Mouse (Mus musculus) kidney, adult 2 months (tissue): ENCODE results near the gene Cpe. TPM values are rescaled to one million over a fixed set of nuclear protein-coding genes. Genes with fewer than 3 reads are reported as not detected.

Experiments
- DNase-seq: peaks from one replicate; pipeline ENCODE4 v3.0.0; 2021
- H3K27ac ChIP-seq: fragments of 200-500 bp; 2 replicates; pipeline ENCODE4 v1.5.1; 2012; ENCODE audit warnings: low read depth, low read length, control low read depth, inconsistent platforms; ENCODE audit not compliant: insufficient read depth
- H3K27me3 ChIP-seq: fragments of 200-500 bp; replicated peaks from 2 replicates; pipeline ENCODE4 v1.6.1; 2012; ENCODE audit warnings: mild to moderate bottlenecking, moderate library complexity, low read length, inconsistent platforms; ENCODE audit not compliant: control insufficient read depth, insufficient read depth
- H3K36me3 ChIP-seq: fragments of 200-500 bp; 2 replicates; pipeline ENCODE4 v1.6.1; 2012; ENCODE audit warnings: mild to moderate bottlenecking, moderate library complexity, low read length, inconsistent platforms; ENCODE audit not compliant: control insufficient read depth, insufficient read depth
- H3K4me1 ChIP-seq: fragments of 200-500 bp; 2 replicates; pipeline ENCODE4 v1.6.1; 2011; ENCODE audit warnings: low read length; ENCODE audit not compliant: control insufficient read depth, insufficient read depth
- H3K4me3 ChIP-seq: fragments of 200-500 bp; 2 replicates; pipeline ENCODE4 v1.5.1; 2011; ENCODE audit warnings: mild to moderate bottlenecking, low read depth, low read length, control low read depth; ENCODE audit not compliant: insufficient read depth
- CTCF ChIP-seq: fragments of 200-500 bp; conservative IDR thresholded peaks from 2 replicates; pipeline ENCODE4 v1.5.1; 2011; ENCODE audit warnings: low read depth, mild to moderate bottlenecking, control low read depth, low read length, moderate library complexity, mixed read lengths; ENCODE audit not compliant: insufficient read depth, insufficient read length
- POLR2A ChIP-seq: fragments of 200-500 bp; IDR thresholded peaks from one replicate; pipeline ENCODE4 v1.6.1; 2011; ENCODE audit warnings: low read depth, low read length, control low read depth
- WGBS: fragments of 180-500 bp; shearing (Covaris S2); methylation state at CpG from one replicate; pipeline ENCODE4 v1.1.7; 2018; 5-methylcytosine and 5-hydroxymethylcytosine counted together
- polyA plus RNA-seq: library from polyadenylated mRNA; depleted of rRNA; stranded (reverse); fragments of >200 nt; gene quantifications from 2 replicates; pipeline ENCODE4 v1.2.3, GENCODE M21; 2012

The Cpe gene
- polyA plus RNA-seq, 1 experiment: 15.8 TPM

- 93% methylated on average over 5 of the region's 5 CpGs for WGBS
- no peaks in the 10 kb centered on the region for H3K4me1 ChIP-seq
- TF ChIP-seq POLR2A (no peak), CTCF (no peak)
These were observed 46.4 kb downstream of the Cpe start for GRCm38 (mm10) chr8:64646421-64646820.

DNA sequence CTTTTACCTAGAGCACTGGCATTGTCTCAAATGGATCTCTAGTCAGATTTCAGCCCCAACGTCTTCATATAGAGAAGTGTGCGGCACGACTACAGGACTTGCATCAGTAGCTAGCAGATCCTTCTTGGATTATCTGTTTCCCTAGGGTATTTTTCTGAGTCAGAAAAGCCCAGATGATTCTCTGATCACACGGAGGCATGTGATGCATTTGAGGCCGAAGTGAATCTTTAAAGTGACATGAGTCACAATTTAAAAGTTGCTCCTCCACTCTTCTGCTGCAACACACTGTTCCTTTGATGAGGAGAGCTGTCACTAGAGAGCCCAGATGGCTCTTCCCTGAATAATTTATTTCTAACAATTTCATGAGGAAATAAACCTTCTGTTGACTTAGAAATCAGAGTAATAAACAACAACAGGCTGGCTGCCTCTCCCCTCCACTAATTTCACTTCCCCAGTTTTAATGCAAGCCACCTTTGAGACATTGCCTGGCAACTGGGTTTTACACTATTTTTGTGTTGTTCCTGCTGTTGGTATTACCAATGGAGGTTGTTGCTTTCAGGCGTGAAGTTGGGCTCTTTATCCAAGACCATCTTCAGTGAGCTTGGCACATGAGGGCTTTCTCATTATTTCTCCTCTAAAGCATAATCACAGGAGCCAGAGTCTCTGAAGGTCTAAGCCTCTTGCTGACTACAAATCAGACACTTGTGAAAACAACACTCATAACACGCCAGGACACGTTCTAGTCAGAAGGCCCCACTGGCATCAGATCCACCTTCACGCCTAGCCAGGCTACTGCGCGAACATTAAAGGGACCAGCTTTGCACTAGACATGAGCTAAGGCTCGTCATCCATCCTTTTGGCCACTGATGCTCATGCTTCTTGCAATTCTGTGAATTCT lies 48.5 kb downstream of the Cpe start:
- TF ChIP-seq CTCF (no peak), POLR2A (no peak)
- H3K4me1 ChIP-seq: no peaks in the 10 kb centered on the region
- DNase-seq: no peak
- H3K4me3 ChIP-seq: no peak overlapping the region
- 74% methylated on average over 12 of the region's 12 CpGs for WGBS
- H3K27ac ChIP-seq: no peak overlapping the region
- no peaks in the 10 kb centered on the region for H3K36me3 ChIP-seq
- no peaks in the 10 kb centered on the region for H3K27me3 ChIP-seq

More at GRCm38 (mm10) chr8:64646421-64646820, 46.4 kb downstream of the Cpe start:
- DNase-seq: no peak
- Histone ChIP-seq H3K4me3 (no peak overlapping the region), H3K27ac (no peak overlapping the region), H3K27me3 (no peaks in the 10 kb centered on the region), H3K36me3 (no peaks in the 10 kb centered on the region)

DNA sequence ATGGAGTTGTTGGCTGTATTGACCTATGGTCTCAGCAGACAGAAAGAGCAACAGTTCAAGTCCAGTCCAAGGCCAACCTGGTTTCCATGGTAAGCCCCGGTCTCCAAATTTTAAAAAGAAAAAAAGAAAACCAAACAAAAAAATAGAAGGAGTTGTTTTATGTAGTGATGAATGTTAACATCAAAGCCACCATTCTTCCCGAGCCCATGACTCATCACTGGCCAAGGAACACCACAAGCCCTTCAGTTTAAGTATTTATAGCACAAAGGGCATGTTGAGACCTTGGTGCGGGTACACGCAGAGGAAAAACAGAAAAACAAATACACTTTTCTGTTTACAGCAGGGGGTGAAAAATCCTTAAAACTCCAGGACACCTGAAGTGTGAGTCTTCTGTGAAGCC lies 49.5 kb downstream of the Cpe start:
- 60% methylated on average over 4 of the region's 4 CpGs for WGBS
- no peak for TF ChIP-seq POLR2A
- TF ChIP-seq CTCF: no peak
- H3K4me1 ChIP-seq: no peaks in the 10 kb centered on the region
- DNase-seq: no peak
- H3K27me3 ChIP-seq: no peaks in the 10 kb centered on the region
- H3K27ac ChIP-seq: no peak overlapping the region
- no peak overlapping the region for H3K4me3 ChIP-seq
- no peaks in the 10 kb centered on the region for H3K36me3 ChIP-seq

DNA sequence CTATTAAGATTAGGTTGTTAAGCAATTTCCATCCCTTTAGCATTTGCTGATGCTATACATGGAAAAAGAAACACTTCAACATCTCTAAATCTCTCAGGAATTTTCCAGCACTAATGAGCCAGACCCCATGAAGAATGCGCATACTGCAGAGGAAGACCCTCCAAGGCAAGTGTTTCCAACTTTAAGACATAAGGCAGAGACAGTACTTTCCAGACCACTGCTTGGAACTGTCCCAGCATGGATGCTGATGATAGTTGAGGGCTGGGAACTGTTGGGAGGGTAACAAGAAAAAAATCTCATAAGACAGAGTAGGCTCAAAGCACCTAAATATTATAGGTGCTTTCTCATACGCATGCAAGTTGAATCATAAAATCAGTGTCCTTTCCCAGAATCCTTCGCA lies 50.1 kb downstream of the Cpe start:
- no peak for TF ChIP-seq CTCF
- TF ChIP-seq POLR2A: no peak
- Histone ChIP-seq H3K27me3 (no peaks in the 10 kb centered on the region), H3K4me3 (no peak overlapping the region), H3K36me3 (no peaks in the 10 kb centered on the region), H3K4me1 (no peaks in the 10 kb centered on the region), H3K27ac (no peak overlapping the region)
- 98% methylated on average over 3 of the region's 3 CpGs for WGBS
- no peak for DNase-seq

DNA sequence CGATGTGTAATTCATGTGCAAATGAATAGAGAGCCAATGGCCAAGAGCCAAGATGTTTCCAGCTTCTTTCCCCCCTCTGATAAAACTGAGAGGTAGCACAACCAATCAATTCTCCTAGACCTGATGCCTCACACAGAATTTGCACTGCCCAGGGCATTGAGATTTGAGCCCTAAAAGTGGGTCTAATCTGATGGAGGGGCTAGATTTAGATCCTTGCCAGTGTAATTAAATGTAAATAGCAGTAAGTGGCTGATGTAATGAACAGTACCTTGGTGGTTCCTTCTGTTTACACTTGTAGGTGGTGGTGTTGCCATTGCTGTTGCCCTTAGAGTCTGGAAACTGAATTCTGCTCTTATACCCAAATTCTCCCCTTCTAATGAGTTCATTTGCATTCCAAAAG lies 52.3 kb downstream of the Cpe start:
- WGBS: 93% methylated on average over 1 of the region's 1 CpGs
- no peak for DNase-seq
- H3K27me3 ChIP-seq: no peaks in the 10 kb centered on the region
- H3K27ac ChIP-seq: no peak overlapping the region
- no peaks in the 10 kb centered on the region for H3K36me3 ChIP-seq
- TF ChIP-seq CTCF (no peak), POLR2A (no peak)
- no peaks in the 10 kb centered on the region for H3K4me1 ChIP-seq
- no peak overlapping the region for H3K4me3 ChIP-seq

DNA sequence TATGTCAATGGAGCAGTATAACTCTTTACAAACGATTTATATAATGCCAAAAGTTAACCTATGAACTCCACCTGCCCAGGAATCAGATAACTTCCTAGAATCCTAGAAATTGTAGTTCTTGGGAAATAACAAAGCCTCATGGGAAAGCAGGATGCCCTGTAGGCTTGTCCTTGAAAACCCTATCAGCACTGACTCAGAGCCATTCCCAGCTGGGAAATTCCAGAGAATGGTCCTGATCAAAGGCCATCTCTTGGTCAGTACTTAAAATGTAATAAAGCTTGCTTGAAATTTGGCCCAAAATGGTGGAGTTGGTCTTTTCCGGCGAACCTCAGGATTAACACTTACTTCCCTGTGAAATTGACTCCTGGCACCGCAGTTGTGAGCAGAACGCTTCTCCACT lies 53.2 kb downstream of the Cpe start:
- no peak for TF ChIP-seq POLR2A
- TF ChIP-seq CTCF: no peak
- Histone ChIP-seq H3K36me3 (no peaks in the 10 kb centered on the region), H3K27ac (no peak overlapping the region), H3K4me3 (no peak overlapping the region), H3K4me1 (no peaks in the 10 kb centered on the region), H3K27me3 (no peaks in the 10 kb centered on the region)
- 51% methylated on average over 5 of the region's 5 CpGs for WGBS
- DNase-seq: peak; percentile 79

DNA sequence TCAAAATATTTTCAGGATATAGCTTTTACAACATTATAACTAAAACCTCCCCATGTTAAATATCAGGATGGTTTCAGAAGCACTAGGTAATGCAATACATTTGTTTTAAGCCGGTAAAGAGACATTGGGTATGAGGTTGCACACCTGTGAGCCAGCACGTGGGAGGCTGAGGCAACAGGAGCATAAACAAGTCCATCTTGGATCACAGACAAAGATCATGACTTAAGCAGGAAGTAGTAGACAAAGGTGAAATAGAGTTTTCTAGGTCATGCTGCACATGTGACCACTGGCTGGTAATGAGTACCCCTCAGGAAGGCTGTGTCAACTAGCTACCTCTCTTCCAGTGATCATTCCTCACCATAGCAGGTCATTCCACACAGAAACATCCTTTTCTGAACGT lies 58.0 kb downstream of the Cpe start:
- Histone ChIP-seq H3K4me3 (no peak overlapping the region), H3K27me3 (no peaks in the 10 kb centered on the region), H3K36me3 (no peaks in the 10 kb centered on the region), H3K27ac (no peak overlapping the region), H3K4me1 (no peaks in the 10 kb centered on the region; the same call in 1 of the 2 replicates)
- 33% methylated on average over 3 of the region's 3 CpGs for WGBS
- DNase-seq: peak; percentile 50
- TF ChIP-seq CTCF (no peak), POLR2A (no peak)
